Mouse (Mus musculus) retina, postnatal 7 days (tissue): Measurements from ENCODE around the gene Armc8.

Experiments used
- DNase-seq: peaks from one replicate; pipeline ENCODE4 v3.0.0-alpha.2; 2012; ENCODE audit warnings: low read depth, low spot score

Gene Armc8

DNA sequence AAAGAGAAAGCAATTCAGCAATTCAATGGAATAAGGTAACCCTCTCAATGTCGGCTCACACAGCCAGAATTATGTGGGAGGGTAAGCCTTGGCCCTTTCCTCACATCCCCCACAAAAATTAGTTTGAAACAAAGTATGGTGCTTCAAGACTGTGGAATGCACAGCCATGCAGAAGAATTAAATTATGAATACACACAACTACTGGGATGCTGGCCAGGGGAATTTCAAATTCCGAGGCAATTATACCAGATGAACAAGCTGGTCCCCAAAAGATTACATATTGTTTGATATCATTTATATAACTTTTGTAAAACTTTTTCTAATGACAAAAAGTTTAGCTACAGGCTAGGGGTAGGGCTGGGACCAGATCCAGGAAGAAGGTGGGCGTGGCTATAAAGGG lies 121.4 kb downstream of the Armc8 start:
- no peak for DNase-seq

DNA sequence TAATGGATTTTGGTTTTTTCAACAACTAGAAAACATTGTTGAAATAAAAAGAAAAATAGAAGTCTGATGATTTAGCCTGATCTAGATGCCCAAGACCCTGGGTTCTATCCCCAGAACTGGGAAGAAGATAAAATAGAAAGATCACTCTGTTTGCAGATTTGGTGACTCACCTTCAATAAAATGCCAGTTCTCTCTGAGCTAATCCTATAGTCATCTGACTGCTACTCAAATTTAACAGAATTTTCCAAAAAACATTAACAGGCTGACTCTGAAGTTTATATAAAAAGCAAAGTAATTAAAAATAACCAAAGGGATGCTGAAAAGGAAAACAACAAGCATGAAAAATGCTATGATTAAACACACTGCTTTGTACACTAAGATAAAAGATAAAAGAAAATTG lies 122.4 kb downstream of the Armc8 start:
- no peak for DNase-seq

DNA sequence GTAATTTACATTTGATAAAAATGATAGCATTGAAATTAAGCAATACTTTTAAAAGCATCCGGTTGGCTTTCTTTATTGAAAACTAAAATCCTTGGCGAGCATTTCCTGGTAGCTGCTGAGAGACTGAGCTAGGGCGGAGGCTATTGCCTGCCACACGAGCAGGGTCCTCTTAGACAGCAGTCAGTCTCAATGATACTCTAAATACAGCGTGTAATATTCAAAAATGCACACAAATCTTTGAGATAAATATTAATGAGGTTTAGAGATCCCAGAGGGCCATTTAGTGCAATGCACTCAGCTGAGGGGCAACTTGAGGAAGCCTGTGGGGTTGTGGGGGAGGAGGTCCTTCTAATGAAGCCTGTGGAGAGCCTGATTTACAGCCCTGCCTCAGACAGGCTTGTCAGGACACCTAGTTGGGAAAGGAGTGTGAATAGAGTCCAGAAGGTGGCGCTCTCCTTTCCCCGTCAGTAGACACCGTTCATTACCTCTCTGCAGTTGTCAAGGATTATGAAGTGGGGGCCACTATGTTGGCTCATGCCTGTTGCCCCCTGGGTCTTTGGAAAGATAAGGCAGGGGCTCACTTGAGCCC lies 124.0 kb downstream of the Armc8 start:
- no peak for DNase-seq

DNA sequence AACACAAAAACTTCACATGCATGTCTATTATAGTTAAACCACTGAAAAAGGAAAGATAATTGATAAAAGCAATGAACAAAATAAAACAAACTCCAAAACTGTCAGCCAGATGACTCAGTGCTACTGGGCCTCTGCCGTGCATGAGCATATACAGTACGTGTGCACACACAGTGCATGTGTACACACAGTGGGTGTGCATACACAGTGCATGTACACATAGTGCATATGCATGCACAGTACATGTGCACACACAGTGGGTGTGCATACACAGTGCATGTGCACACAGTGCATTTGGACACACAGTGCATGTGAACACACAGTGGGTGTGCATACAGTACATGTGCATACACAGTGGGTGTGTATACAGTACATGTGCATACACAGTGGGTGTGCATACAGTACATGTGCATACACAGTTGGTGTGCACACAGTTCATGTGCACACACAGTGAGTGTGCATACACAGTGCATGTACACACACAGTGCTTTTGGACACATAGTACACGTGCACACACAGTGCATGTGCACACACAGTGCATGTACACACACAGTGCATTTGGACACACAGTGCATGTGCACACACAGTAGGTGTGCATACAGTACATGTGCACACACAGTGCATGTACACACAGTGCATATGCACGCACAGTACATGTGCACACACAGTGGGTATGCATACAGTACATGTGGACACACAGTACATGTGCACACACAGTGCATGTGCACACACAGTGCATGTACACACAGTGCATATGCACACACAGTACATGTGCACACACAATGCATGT lies 126.9 kb downstream of the Armc8 start:
- DNase-seq, result no peak

DNA sequence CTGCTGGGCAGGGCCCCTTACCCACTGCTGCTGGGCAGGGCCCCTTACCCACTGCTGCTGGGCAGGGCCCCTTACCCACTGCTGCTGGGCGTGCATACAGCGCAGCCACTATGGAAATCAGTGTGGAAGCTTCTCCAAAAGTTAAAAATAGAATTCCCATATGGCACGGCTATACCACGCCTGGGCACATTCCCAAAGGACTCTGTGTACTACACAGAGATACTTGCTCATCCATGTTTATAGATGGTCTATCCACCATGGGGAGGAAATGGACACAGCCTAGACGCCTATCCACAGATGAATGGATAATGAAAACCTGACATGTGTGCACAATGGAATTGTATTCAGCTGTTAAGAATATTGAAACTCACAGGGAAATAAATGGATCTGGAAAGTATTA lies 127.8 kb downstream of the Armc8 start:
- DNase-seq, result no peak

DNA sequence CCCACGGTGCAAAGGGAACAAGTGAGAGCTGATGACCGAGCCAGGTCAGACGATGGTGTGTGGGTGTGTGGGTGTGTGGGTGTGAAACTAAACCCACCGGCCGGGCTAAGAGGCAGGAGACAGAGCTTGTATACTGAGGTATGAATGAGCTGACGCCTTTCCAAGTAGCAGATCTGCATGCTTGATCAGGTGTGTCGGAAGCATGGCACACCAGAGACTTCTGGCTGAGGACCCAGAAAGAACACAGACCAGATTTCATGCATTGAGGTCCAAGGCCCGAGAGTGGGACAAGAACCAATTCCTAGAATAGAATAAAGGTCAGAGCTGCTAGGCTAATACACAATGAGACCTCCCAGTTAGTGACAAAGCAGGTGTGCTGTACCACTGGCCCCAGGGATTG lies 129.6 kb downstream of the Armc8 start:
- no peak for DNase-seq

DNA sequence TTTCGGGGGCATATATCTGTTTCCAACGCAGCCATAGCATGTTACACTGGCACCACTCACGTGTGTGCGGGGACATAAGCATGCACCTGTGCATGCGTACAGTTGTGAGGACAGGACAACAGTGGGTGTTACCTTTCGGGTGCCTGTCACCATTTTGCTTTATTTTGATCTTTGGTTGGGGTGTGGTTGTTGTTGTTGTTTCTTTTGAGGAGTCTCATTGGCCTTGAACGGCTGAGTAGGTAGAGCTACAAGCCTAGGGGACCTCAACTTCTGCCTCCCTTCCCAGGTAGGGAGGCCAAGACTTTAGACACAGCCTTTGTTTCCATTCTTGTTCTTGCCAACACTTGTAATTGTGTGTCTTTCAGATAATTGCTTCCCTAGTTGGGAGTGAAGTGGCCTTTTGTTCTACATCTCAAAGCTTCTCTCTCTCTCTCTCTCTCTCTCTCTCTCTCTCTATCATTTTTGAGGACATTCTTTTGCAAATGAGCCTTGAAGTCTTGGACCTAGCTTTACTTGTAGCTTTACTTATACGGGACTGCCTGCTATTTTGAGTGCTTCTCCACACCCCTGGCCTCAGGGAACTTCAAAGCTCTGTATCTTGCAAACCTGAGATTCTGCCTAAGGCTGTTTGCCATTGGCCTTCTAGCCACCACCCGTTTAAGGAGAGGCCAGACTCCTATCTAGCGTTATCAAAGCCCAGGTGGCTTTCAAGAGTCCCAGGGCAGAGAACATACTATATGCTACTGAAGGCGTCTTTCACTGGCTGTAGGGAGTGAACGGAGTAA lies 130.7 kb downstream of the Armc8 start:
- no peak for DNase-seq

DNA sequence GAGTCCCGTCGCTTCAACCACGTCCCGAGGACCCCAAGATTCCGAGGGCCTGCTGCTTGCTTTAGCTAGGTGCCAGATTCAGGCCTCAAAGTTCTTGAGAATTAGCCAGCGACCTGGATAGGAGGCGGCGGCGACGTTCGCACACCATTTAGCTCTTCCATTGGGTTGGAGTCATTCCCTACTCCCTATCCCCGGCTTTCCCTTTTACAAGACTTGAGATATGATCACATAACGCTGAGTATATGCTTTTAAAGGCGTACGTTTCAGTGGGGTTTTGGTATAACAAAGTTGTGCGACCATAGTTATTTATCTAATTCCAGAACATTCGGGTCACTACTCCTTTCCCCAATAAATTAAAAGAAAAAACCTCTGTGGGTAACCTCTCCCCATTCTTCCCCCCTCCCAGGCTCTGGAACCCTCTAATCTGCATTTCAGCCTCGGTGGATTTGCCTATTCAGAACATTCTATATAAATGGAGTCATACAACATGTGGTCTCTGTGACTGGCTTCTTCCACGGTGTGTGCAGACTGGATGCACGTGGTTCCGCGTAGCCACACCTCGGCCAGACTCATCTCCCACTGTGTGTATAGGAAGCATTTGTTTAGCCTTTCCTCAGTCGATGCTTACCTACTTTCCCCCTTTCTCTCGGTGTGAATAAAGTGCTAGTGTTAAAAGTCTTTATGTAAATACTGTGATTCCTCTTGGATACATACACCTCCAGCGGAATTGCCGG lies 131.5 kb downstream of the Armc8 start, which contains the start of gene Mras:
Gene Mras, minus strand, starts transcription at position 351 of the 734 bp plus-strand sequence.
- DNase-seq, result no peak

DNA sequence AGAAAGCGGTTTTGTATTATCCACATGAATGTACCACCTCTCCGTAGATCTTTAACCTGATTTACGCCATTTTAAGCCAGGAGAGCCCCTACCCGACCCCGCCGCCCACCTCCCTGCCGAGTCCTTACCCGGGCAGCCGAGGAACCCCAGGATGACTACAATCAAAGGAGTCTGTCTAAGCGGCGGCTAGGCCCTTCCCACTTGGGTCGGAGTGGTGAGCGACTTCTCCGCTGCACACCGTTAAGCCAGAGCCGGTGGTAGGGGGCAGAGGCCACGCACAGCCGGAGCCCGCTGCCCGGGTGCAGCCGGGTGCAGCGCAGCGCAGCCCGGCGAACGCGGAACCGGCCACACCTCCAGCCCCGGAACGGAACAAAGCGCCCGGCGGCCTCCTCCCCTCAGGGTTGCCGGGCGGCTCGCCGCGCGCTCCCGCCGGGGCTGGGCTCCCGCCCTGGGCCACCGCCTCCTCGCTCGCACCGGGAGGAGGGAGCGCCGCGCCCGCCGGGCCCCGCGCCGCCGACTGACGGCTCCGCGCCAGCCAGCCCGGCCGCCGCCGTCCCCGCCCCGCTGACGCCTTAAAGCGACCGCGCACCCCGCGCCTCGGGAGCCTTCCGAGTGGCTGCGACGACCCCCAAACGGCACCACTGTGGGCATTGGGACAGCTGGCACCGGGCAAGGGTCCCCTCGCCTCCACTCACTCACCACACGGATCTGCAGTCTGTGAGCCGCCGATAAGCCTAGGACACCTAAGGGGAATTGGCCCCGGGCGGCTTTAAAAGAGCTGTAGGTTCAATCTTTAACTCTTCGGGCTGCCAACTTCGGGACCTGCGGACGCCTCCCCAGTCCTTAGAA lies 132.3 kb downstream of the Armc8 start:
- peak; percentile 60 for DNase-seq

DNA sequence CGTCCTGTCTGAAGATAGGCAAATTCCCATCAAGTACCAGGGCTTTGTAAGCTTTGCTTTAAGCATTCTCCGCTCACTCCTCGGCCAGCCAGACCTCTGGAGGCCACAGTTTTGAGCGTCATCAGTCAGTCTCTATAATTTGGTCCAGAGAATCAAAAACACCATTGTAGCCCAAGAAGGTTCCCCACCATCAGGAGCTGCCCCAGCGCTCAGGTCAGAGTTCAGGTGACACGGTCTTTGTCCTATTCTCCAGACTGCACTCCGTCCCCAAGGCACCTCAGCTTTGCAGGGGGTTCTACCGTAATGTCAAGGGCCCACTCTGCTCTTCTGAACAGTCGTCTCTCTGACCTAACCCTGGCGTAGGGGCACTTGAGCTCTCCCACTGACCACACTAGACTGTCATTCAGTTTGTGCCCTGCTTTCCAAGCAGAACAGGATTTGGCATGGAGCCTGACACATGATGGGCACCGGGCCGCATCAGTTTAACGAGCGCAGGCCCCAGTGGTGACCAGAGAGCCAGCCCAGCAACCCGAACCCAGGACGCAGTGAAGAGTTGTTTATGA lies 133.0 kb downstream of the Armc8 start:
- no peak for DNase-seq

DNA sequence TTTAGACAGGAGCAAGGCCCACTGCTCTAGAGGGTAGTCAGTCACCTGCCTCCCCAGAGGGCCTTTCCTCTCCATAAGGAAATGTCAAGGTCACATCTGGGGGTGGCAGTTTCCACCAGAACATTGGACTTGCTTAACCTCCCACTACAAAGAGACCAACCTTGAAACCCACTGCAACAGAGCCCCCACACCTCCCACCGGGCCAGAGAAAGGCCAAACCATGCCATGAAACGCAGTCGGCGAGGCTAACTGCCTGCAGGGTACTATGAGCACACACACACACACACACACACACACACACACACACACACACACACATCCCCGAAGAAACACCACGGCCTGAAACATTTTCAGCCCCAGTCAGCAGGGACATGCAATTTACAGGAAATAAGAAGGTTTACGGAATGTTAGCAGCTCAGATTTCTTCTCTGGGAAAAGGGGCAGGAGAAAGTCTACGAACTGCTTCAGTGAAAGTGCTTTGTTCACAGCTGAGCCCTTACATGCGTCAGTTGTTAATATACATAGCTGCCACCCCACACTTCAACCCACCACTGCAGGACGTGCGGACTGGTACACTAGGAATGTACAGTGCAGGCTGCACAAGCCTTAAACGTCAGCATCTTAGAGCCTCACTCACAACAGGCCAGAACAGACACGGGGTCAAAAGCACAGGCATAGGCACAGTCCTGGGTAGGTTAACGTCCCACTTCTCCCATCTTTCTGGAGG lies 133.6 kb downstream of the Armc8 start:
- no peak for DNase-seq

DNA sequence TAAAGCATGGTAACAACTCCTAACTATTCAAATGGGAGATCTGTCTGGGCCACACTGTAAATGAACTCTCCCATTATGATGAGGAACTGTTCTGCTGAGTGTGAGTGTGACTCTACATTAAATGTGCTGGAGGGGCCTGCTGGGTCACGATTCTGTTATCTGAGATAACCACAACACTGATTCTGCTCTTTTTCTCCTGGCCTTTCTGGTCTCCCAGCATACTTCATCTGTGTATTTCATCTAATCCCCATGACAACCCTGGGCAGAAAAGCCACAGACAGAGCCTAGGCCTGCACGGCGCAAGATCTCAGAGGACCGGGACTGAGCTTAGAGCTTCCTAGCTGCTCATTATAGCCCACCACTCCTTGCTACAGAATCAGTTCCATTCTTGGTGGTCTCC lies 136.2 kb downstream of the Armc8 start:
- no peak for DNase-seq

DNA sequence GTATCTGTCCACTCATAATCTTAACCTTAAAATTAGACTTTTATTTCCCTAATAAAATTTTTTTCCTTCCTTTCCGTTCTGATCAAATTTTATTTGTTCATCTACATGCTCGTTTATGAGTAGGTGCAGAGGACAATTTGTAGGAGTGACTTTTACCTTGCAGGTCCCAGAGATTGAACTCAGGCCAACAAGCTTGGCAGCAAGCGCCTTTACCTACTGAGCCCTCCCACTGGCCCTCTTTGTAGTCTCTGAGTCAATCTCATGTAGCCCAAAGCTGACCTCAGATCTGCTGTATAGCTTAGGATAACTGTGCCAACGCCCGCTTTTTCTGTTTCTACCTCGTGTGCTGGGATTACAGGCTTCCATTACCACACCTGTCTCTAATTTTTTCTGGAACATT lies 136.7 kb downstream of the Armc8 start:
- DNase-seq, result no peak

DNA sequence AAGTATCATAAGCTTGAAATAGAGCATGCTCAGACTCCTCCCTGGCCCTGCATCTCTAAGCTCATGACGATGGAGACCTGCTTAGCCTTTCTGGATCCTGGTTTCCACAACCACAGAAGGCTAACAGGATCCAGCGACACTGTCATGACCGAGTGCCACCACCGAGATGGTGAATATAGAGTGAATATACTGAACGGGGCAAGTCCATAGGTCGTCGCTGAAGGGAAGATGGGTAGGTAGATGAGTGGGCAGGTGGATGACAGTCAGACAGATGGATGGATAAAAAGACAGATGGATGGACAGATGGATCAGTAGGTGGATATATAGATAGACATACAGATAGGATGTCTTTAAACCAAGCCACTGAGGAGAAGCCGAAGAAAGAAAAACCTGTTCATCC lies 137.4 kb downstream of the Armc8 start:
- DNase-seq, result no peak

DNA sequence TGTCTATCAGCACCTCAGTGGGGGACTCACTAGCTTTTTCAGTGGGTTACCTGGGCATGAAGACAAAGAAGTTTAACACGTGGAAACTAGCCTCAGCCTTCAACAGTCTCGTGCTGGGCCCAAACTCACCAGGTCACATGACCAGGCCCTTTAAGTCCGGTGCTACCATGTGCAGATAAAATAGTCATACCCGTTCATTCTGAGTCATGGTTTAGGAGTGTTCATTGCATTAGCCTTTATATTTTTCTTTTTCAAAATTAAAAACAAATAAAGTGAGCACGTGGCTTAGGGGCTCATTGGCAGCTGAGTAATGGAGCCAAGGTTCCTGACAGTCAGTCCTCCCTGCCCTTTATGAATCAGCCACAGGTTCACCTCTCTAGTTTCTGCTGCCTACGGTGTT lies 137.9 kb downstream of the Armc8 start:
- no peak for DNase-seq

DNA sequence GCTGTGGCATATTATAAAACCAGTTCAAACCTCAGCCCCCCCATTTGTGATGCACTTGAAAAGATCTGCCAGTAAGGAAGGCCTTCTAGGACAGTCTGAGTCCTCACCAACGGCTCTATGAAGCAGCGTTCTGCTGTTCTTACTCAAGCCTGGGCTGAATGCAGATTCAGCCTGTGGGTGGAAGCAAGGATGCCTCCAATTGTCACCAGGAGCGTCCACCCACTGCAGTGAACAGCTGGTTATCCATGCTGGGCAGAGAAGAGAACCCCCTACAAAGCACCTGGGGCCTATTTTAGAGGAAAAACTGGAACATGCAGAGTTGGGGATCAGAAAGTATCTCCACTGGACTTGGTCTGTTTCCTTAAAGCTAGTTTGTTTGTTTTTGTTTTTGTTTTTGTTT lies 138.9 kb downstream of the Armc8 start:
- no peak for DNase-seq

DNA sequence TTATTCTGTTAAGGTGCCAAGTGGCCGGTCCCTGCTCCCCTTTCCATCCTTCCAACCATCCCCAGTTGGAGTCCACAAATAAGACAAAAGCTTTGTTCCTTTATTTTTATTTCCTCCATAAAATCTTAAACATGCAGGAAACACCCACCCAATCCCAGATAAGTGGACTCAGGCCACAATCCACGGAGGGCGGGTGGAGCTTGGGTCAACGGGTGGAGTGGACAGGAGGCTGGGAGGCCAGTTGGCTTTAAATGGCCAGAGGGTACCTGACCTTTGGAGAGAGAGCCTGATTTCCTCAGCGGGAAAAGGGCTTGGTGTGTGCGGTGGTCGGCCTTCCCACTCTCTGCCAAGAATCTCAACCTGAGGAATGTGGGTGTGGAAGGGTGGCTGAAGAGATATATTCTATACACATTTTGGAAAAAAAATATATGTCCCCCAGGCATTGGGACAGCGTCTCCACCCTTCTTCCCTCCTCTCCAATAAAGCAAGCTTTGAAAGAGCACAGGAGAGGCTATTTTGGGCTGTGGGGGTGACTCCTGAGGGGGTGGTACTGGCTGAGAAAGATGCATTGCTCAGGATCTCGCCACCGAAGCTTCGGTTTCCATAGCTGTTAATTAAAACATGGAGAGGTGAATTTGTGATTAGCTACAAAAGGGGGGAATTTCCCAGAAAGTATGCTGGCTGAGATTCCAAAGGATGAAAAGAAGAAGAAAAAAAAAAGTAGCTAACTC lies 139.9 kb downstream of the Armc8 start:
- DNase-seq, result no peak
